Mouse (Mus musculus) forebrain, embryonic 12.5 days (tissue): Measurements from ENCODE around the gene Il4i1. TPM values are rescaled to one million over a fixed set of nuclear protein-coding genes. Genes with fewer than 3 reads are reported as not detected.
A peak's percentile ranks its signal among the peaks of the same experiment; 100 is the strongest.

Experiments
- ATAC-seq: fragments of 200-750 bp; cut with Nextera tagmentation; 2 replicates; pipeline ENCODE4 v1.8.0; 2017; ENCODE audit warnings: moderate TSS enrichment; ENCODE audit not compliant: low FRiP score
- H3K27ac ChIP-seq: fragments of 300-500 bp; sonication (generic); 2 replicates; pipeline ENCODE4 v1.5.1; 2016; ENCODE audit warnings: mild to moderate bottlenecking
- H3K27me3 ChIP-seq: fragments of 300-500 bp; sonication (generic); 2 replicates; pipeline ENCODE4 v1.6.1; 2016; ENCODE audit warnings: mild to moderate bottlenecking
- H3K36me3 ChIP-seq: fragments of 300-500 bp; sonication (generic); replicated peaks from 2 replicates; pipeline ENCODE4 v1.6.1; 2016; ENCODE audit warnings: mild to moderate bottlenecking
- H3K4me1 ChIP-seq: fragments of 300-500 bp; sonication (generic); 2 replicates; pipeline ENCODE4 v1.6.1; 2016
- H3K4me2 ChIP-seq: fragments of 300-500 bp; sonication (generic); 2 replicates; pipeline ENCODE4 v1.6.1; 2016; ENCODE audit warnings: mild to moderate bottlenecking, moderate library complexity
- H3K4me3 ChIP-seq: fragments of 300-500 bp; sonication (generic); replicated peaks from 2 replicates; pipeline ENCODE4 v1.5.1; 2016; ENCODE audit warnings: mild to moderate bottlenecking
- H3K9ac ChIP-seq: fragments of 300-500 bp; sonication (generic); 2 replicates; pipeline ENCODE4 v1.6.1; 2016; ENCODE audit warnings: mild to moderate bottlenecking
- H3K9me3 ChIP-seq: fragments of 300-500 bp; sonication (generic); 2 replicates; pipeline ENCODE4 v1.6.1; 2016
- WGBS: fragments of 180-500 bp; shearing (Covaris S2); methylation state at CpG from one replicate; pipeline ENCODE4 v1.1.7; 2016; 5-methylcytosine and 5-hydroxymethylcytosine counted together
- polyA plus RNA-seq: library from polyadenylated mRNA; unstranded; fragments of >200 nt; fragmentation: Nextera tagmentation; extraction: Ambion mirVana; gene quantifications from 2 replicates; pipeline ENCODE4 v1.2.1, GENCODE M21; 2016

The Il4i1 gene
- polyA plus RNA-seq, 1 experiment from 2014 or later, result 2.3 TPM

GRCm38 (mm10) chr7:44862434-44862833, 46.2 kb downstream of the Il4i1 start:
- Histone ChIP-seq H3K9ac (no peak overlapping the region), H3K4me2 (no peak overlapping the region), H3K27me3 (no peaks in the 10 kb centered on the region), H3K27ac (no peak overlapping the region), H3K9me3 (no peaks in the 10 kb centered on the region), H3K4me3 (no peak overlapping the region), H3K4me1 (peaks cover 55% of the 10 kb centered on the region), H3K36me3 (peaks cover 60% of the 10 kb centered on the region)
- 88% methylated on average over 8 of the region's 8 CpGs for WGBS
- ATAC-seq, result no peak

DNA sequence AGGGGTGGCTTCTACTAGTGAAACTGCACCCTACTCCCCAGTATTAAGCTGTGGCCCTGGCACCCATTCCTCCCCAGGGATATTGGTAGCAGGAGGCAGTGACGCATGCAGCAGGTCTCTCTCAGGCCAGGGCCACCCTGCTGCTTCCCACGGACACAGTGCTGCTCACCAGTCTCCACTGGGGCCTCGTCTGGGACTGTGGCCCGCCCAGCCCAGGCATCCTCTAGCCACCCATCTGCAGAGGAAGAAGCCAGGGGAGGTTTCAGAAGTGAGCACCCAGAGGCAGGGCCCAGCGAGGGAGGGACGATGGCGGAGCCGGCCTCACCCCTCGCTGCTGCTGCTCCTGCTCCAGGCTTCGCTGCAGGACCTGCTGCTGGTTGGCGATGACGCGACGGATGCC, 47.0 kb downstream of the Il4i1 start:
- 88% methylated on average over 14 of the region's 14 CpGs for WGBS
- ATAC-seq, result no peak
- Histone ChIP-seq H3K4me3 (no peak overlapping the region), H3K36me3 (peaks cover 60% of the 10 kb centered on the region), H3K4me1 (peaks cover 55% of the 10 kb centered on the region), H3K4me2 (no peak overlapping the region), H3K9me3 (no peaks in the 10 kb centered on the region), H3K27ac (no peak overlapping the region), H3K27me3 (no peaks in the 10 kb centered on the region), H3K9ac (no peak overlapping the region)

- Histone ChIP-seq H3K36me3 (peaks cover 60% of the 10 kb centered on the region), H3K4me1 (peaks cover 53% of the 10 kb centered on the region), H3K9ac (no peak overlapping the region), H3K9me3 (no peaks in the 10 kb centered on the region), H3K4me3 (no peak overlapping the region), H3K27me3 (no peaks in the 10 kb centered on the region), H3K27ac (no peak overlapping the region), H3K4me2 (no peak overlapping the region)
- ATAC-seq, result no peak
- 87% methylated on average over 11 of the region's 11 CpGs for WGBS
Measured at GRCm38 (mm10) chr7:44863982-44864494, 47.9 kb downstream of the Il4i1 start.

GRCm38 (mm10) chr7:44864595-44865542, 48.7 kb downstream of the Il4i1 start:
- WGBS, result 88% methylated on average over 24 of the region's 24 CpGs
- no peak overlapping the region for H3K9ac ChIP-seq
- H3K4me3 ChIP-seq, result no peak overlapping the region; the same call in 1 of the 2 replicates

DNA sequence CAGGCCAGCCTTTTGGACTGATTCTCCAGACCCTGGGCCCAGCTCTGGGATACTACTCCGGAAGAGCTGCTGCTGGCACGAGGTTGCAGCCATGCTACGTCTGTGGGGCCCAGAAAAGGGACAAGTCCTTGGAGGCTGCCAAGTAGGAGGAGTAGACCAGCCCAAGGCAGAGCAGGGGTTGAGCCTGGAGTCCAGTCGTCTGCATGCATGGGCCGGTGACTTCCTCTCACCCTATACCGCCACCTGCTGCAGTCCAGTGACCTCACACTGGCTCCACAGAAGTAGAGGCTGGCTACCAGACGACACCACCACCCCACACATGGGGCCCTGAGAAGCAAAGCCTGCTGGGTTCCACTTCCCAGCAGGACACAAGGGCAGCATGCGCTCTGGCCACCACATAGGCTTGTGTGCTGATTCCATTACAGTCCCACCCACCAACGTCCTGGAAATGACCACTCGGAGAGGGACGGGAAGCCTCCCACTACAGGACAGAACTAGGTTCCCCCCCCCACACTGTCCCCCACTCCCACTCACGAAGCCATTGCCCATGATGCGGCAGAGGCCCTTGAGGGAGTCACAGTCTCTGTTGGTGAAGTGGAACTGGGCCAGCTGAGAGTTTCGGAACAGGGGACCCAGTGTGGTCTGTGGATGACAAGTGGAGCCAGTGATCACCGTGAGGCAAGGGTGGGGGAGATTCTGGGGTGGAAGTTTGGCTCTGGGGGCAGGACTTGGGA, 50.3 kb downstream of the Il4i1 start:
- 68% methylated on average over 15 of the region's 15 CpGs for WGBS
- no peak for ATAC-seq
- Histone ChIP-seq H3K9me3 (no peaks in the 10 kb centered on the region), H3K27ac (peak overlapping the region; percentile 70), H3K4me3 (peak overlapping the region; percentile 76), H3K36me3 (peaks cover 57% of the 10 kb centered on the region), H3K27me3 (no peaks in the 10 kb centered on the region), H3K4me2 (peak overlapping the region; percentile 96), H3K9ac (peak overlapping the region; percentile 98), H3K4me1 (peaks cover 49% of the 10 kb centered on the region)

More at GRCm38 (mm10) chr7:44864595-44865542, 48.7 kb downstream of the Il4i1 start:
- Histone ChIP-seq H3K36me3 (peaks cover 60% of the 10 kb centered on the region), H3K27me3 (no peaks in the 10 kb centered on the region), H3K9me3 (no peaks in the 10 kb centered on the region), H3K27ac (no peak overlapping the region), H3K4me2 (no peak overlapping the region), H3K4me1 (peaks cover 51% of the 10 kb centered on the region)
- ATAC-seq, result no peak

DNA sequence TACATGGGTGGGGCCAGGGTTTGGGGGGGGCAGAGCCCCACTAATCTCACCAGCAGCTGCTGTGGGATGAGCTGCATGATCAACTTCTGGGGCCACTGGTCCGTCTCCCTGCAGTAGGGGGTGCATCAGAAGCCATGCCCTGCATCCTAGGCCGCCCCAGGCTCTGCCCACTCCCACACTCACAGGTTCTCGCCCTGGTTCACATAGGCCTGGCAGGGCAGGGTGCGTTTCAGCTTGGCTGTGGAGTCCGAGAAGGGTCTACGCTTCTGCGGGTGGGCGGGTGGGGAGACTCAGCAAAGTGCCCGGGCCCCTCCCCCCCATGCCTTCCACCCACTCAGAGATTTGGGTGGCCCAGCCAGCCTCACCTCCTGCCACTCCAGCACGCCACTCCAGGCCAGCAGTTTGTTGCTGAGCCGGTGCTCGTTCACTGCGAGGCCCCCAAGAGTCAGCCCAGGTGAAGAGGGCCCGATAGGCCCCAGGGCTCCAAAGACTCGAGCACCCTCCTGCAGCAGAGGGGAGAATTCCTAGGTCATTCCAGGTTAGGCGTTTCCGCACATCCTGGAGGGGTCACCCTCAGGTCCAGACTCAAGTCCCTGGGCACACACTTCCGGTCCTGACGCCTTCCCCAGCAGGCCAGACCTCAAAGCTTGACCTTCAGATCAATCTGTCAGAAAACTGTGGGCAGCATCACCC, 51.0 kb downstream of the Il4i1 start:
- peak overlapping the region; percentile 76 for H3K4me3 ChIP-seq
- H3K4me1 ChIP-seq, result peaks cover 49% of the 10 kb centered on the region
- peaks cover 52% of the 10 kb centered on the region for H3K36me3 ChIP-seq
- no peaks in the 10 kb centered on the region for H3K9me3 ChIP-seq
- 83% methylated on average over 19 of the region's 19 CpGs for WGBS
- H3K27ac ChIP-seq, result 0 out of 2 replicates have a peak overlapping the region, but pooled peaks have one; percentile 70
- peak overlapping the region; percentile 96 for H3K4me2 ChIP-seq
- H3K27me3 ChIP-seq, result no peaks in the 10 kb centered on the region
- ATAC-seq, result no peak
- peak overlapping the region; percentile 98 for H3K9ac ChIP-seq

GRCm38 (mm10) chr7:44867802-44868201, 51.6 kb downstream of the Il4i1 start:
- H3K27me3 ChIP-seq, result no peaks in the 10 kb centered on the region
- peaks cover 46% of the 10 kb centered on the region for H3K36me3 ChIP-seq
- ATAC-seq, result no peak
- H3K4me1 ChIP-seq, result peaks cover 51% of the 10 kb centered on the region
- H3K9ac ChIP-seq, result peak overlapping the region; percentile 98
- 61% methylated on average over 9 of the region's 9 CpGs for WGBS
- no peaks in the 10 kb centered on the region for H3K9me3 ChIP-seq
- peak overlapping the region; percentile 76 for H3K4me3 ChIP-seq
- peak overlapping the region; percentile 100; the same call in 1 of the 2 replicates for H3K27ac ChIP-seq
- H3K4me2 ChIP-seq, result peak overlapping the region; percentile 96

DNA sequence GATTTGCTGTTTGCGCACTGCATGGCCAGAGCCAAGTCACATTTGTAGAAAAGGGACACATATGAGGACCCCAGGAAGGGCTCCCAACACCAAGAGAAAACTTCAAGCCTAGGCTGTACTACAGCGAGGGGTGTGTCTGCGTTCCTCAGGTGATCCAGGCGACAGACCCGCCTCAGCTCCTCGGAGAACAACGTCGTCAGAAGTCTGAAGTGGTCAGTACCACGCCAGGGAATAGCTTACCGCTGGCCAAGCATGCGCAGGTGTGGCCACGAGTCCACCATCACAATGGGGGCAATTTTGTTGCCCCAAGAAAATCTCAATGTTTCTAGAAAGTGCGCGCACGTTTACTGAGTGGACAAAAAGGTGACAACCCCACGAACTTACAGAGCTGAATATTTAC, 52.3 kb downstream of the Il4i1 start:
- H3K4me3 ChIP-seq, result peak overlapping the region; percentile 76
- 6% methylated on average over 16 of the region's 16 CpGs for WGBS
- peaks cover 53% of the 10 kb centered on the region for H3K4me1 ChIP-seq
- peaks cover 40% of the 10 kb centered on the region for H3K36me3 ChIP-seq
- ATAC-seq, result no peak
- peak overlapping the region; percentile 100 for H3K27ac ChIP-seq
- H3K4me2 ChIP-seq, result peak overlapping the region; percentile 96
- no peaks in the 10 kb centered on the region for H3K27me3 ChIP-seq
- H3K9ac ChIP-seq, result peak overlapping the region; percentile 98
- no peaks in the 10 kb centered on the region for H3K9me3 ChIP-seq

- Histone ChIP-seq H3K36me3 (peaks cover 33% of the 10 kb centered on the region), H3K27me3 (no peaks in the 10 kb centered on the region), H3K9ac (peak overlapping the region; percentile 98), H3K9me3 (no peaks in the 10 kb centered on the region), H3K4me2 (peak overlapping the region; percentile 96), H3K4me3 (peak overlapping the region; percentile 76), H3K27ac (peak overlapping the region; percentile 100), H3K4me1 (peaks cover 53% of the 10 kb centered on the region)
- peak; percentile 47 for ATAC-seq
- under 1% methylated on average over 94 of the region's 108 CpGs for WGBS
Measured at GRCm38 (mm10) chr7:44868919-44869696, 52.9 kb downstream of the Il4i1 start.

DNA sequence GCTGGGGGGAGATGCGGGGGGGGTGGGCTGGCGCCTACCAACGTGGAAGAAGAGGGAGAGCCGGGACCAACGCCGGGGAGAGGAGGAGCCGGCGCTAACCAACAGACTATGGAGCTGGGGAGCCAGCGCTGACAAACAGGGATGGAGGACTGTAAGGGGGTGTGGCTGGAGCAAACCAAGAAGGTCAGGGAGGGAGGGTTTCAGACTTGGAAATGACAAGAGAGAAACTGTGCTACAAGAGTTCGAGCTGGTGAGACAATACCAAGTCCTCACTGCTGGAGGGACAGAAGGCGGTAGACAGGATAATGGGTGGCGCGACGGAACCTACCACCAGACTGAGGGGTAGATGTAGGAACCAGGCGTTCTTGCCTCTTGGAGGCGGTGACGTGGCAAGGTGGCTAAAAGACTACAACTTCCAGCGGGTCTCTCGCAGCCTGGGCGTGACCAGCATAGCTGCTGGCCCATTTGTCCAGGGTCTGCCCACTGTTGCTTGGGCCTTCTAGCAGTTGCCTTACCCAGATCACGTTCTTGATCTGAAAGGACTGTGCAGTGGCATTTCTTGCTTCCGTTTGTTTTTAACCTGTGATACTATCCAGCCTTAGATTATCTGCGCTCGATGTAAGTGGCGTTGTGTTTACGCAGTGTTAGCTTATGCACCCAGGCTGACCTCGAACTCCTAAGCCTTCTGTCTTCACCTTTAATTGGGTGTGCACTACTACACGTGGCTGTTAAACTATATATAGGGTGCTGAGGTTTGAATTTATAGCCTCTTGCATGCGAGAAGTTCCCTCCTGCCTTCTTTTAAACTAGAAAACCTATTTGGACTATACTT, 53.7 kb downstream of the Il4i1 start, which contains the start of gene Ptov1:
Gene Ptov1, minus strand, starts transcription at position 92 of the 832 bp plus-strand sequence.
- H3K4me2 ChIP-seq, result peak within 1 kb of the TSS; percentile 96
- peaks cover 48% of the 10 kb centered on the region for H3K4me1 ChIP-seq
- WGBS, result 10% methylated on average over 29 of the region's 29 CpGs
- H3K27ac ChIP-seq, result peak within 1 kb of the TSS; percentile 100
- H3K4me3 ChIP-seq, result peak within 1 kb of the TSS; percentile 76
- H3K9ac ChIP-seq, result peak within 1 kb of the TSS; percentile 98
- peaks cover 25% of the 10 kb centered on the region for H3K36me3 ChIP-seq
- no peaks in the 10 kb centered on the region for H3K9me3 ChIP-seq
- H3K27me3 ChIP-seq, result no peaks in the 10 kb centered on the region
- peak; percentile 94 for ATAC-seq
